Mouse (Mus musculus): ENCODE results near the gene Bcl9. TPM values are rescaled to one million over a fixed set of nuclear protein-coding genes. Genes with fewer than 3 reads are reported as not detected.

Bcl9 gene
- polyA plus RNA-seq, 2 experiments = 47.6 to 54.3 TPM

DNA sequence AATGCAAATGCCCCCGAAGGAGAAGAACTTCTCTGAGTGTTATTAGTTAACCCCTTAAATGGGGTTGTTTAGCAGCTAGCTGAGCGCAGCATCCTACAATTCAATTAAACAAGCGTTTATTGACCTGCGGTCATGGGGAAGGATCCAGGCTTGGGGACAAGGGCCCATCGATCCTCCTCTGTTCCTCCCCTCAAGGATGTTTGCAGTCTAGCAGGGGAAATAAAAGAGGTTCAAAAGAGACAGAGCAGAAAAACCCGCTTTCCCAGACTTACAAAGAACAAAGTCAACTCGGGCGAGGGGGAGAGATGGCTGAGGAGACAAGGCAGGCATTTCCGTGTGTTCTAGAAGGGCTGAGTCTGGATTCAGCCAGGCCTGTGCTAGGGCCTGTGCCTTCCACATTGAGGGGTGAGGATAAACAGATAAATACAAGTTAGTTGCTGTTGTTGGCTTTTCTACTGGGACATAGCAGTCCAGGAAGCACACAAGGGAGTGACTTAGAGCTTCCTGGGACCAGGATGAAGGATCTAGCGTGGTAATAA is 55.0 kb downstream of the Bcl9 start:
- Histone ChIP-seq H3K4me3 (replicated peaks; ENCODE audit: low read length) (no peak overlapping the region), H3K4me1 (ENCODE audit: control insufficient read depth, insufficient read depth, low read length) (peaks cover 9% of the 10 kb centered on the region), H3K27ac (replicated peaks; ENCODE audit: low read depth, low read length) (no peak overlapping the region), H3K36me3 (ENCODE audit: control insufficient read depth, insufficient read depth, low read length) (no peaks in the 10 kb centered on the region), H3K4me2 (replicated peaks; ENCODE audit: low read depth, low read length, severe bottlenecking) (no peak overlapping the region), H3K9me3 (ENCODE audit: control insufficient read depth, low read length) (no peaks in the 10 kb centered on the region), H3K27me3 (ENCODE audit: control insufficient read depth, insufficient read depth, low read length) (no peaks in the 10 kb centered on the region), H3K9ac (ENCODE audit: low read depth, low read length, severe bottlenecking) (no peak overlapping the region)
- WGBS = 43% methylated on average over 10 of the region's 10 CpGs
- TF ChIP-seq POLR2A (IDR thresholded peaks at IDR 0.05; ENCODE audit: borderline replicate concordance, extremely low read depth, insufficient read depth, insufficient read length) = no peak
- DNase-seq (ENCODE audit: low spot score) (no peak), ATAC-seq (ENCODE audit: low FRiP score, low read depth) (no peak)

DNA sequence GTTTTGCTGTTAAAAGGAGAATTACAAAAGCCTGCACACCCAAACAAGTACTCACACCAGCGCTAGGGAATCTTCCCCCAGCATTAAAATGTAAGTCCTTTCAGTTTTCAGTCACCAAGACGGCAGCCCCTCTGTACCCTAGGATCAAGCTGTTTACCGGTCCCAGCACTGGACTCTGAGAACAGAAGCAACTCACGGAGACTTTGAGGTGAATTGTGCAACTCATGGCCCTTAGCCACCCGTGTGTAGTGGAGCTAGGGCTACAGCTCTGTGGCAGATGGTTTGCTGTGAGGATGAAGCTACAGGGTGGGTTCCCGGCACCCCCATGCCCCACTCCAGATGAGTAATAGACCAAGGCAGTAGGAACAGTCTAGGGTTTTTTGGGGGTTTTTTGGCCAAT is 55.9 kb downstream of the Bcl9 start:
- Histone ChIP-seq H3K36me3 (ENCODE audit: control insufficient read depth, insufficient read depth, low read length) (no peaks in the 10 kb centered on the region), H3K27ac (replicated peaks; ENCODE audit: low read depth, low read length) (no peak overlapping the region), H3K4me1 (ENCODE audit: control insufficient read depth, insufficient read depth, low read length) (peaks cover 9% of the 10 kb centered on the region), H3K4me2 (replicated peaks; ENCODE audit: low read depth, low read length, severe bottlenecking) (no peak overlapping the region), H3K4me3 (replicated peaks; ENCODE audit: low read length) (no peak overlapping the region), H3K27me3 (ENCODE audit: control insufficient read depth, insufficient read depth, low read length) (no peaks in the 10 kb centered on the region), H3K9ac (ENCODE audit: low read depth, low read length, severe bottlenecking) (no peak overlapping the region), H3K9me3 (ENCODE audit: control insufficient read depth, low read length) (no peaks in the 10 kb centered on the region)
- 73% methylated on average over 6 of the region's 6 CpGs for WGBS
- DNase-seq (ENCODE audit: low spot score) (no peak), ATAC-seq (ENCODE audit: low FRiP score, low read depth) (no peak)
- TF ChIP-seq POLR2A (IDR thresholded peaks at IDR 0.05; ENCODE audit: borderline replicate concordance, extremely low read depth, insufficient read depth, insufficient read length) = no peak

- no peaks in the 10 kb centered on the region for H3K9me3 ChIP-seq (ENCODE audit: control insufficient read depth, low read length)
These were observed 57.9 kb downstream of the Bcl9 start for GRCm38 (mm10) chr3:97239793-97240192.

DNA sequence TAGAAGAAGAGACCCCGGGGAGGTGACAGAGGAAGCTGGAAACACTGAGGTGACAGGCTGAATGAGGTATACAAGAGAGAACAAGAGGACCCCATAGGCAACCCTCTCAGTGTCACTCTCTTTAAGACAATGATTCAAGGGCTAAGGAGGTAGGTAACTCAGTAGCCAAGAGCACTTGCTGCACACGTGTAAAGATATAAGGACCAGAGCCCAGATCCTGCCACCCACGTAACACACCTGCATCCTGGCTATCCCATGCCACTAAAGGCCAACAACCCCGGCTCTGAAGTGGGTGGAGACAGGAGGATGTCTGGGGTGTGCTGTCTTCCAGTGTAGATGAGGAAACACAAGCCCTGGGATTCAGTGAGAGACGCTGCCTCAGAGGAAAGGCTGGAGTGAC is 58.4 kb downstream of the Bcl9 start:
- no peak for TF ChIP-seq POLR2A (IDR thresholded peaks at IDR 0.05; ENCODE audit: borderline replicate concordance, extremely low read depth, insufficient read depth, insufficient read length)
- H3K4me3 ChIP-seq (replicated peaks; ENCODE audit: low read length) = no peak overlapping the region
- 84% methylated on average over 5 of the region's 5 CpGs for WGBS
- no peak for DNase-seq (ENCODE audit: low spot score)
- peaks cover 8% of the 10 kb centered on the region; the same call in 1 of the 2 replicates for H3K4me1 ChIP-seq (ENCODE audit: control insufficient read depth, insufficient read depth, low read length)
- H3K27ac ChIP-seq (replicated peaks; ENCODE audit: low read depth, low read length) = no peak overlapping the region
- no peak for ATAC-seq (ENCODE audit: low FRiP score, low read depth)
- no peaks in the 10 kb centered on the region for H3K9me3 ChIP-seq (ENCODE audit: control insufficient read depth, low read length)
- H3K4me2 ChIP-seq (replicated peaks; ENCODE audit: low read depth, low read length, severe bottlenecking) = no peak overlapping the region
- no peaks in the 10 kb centered on the region for H3K36me3 ChIP-seq (ENCODE audit: control insufficient read depth, insufficient read depth, low read length)
- no peak overlapping the region for H3K9ac ChIP-seq (ENCODE audit: low read depth, low read length, severe bottlenecking)
- no peaks in the 10 kb centered on the region for H3K27me3 ChIP-seq (ENCODE audit: control insufficient read depth, insufficient read depth, low read length)

More at GRCm38 (mm10) chr3:97239793-97240192, 57.9 kb downstream of the Bcl9 start:
- peaks cover 11% of the 10 kb centered on the region for H3K4me1 ChIP-seq (ENCODE audit: control insufficient read depth, insufficient read depth, low read length)
- no peak overlapping the region for H3K9ac ChIP-seq (ENCODE audit: low read depth, low read length, severe bottlenecking)
- 74% methylated on average over 6 of the region's 6 CpGs for WGBS
- H3K4me3 ChIP-seq (replicated peaks; ENCODE audit: low read length) = no peak overlapping the region
- no peaks in the 10 kb centered on the region for H3K36me3 ChIP-seq (ENCODE audit: control insufficient read depth, insufficient read depth, low read length)
- no peak overlapping the region for H3K27ac ChIP-seq (replicated peaks; ENCODE audit: low read depth, low read length)
- H3K4me2 ChIP-seq (replicated peaks; ENCODE audit: low read depth, low read length, severe bottlenecking) = no peak overlapping the region
- no peak for TF ChIP-seq POLR2A (IDR thresholded peaks at IDR 0.05; ENCODE audit: borderline replicate concordance, extremely low read depth, insufficient read depth, insufficient read length)
- no peak for DNase-seq (ENCODE audit: low spot score)
- no peaks in the 10 kb centered on the region for H3K27me3 ChIP-seq (ENCODE audit: control insufficient read depth, insufficient read depth, low read length)
- no peak for ATAC-seq (ENCODE audit: low FRiP score, low read depth)

- no peak overlapping the region for H3K27ac ChIP-seq (replicated peaks; ENCODE audit: low read depth, low read length)
- H3K27me3 ChIP-seq (ENCODE audit: control insufficient read depth, insufficient read depth, low read length) = no peaks in the 10 kb centered on the region
- WGBS = 79% methylated on average over 2 of the region's 2 CpGs
- TF ChIP-seq POLR2A (IDR thresholded peaks at IDR 0.05; ENCODE audit: borderline replicate concordance, extremely low read depth, insufficient read depth, insufficient read length) = no peak
- H3K4me3 ChIP-seq (replicated peaks; ENCODE audit: low read length) = no peak overlapping the region
- DNase-seq (ENCODE audit: low spot score) (no peak), ATAC-seq (ENCODE audit: low FRiP score, low read depth) (no peak)
- H3K4me2 ChIP-seq (replicated peaks; ENCODE audit: low read depth, low read length, severe bottlenecking) = no peak overlapping the region
- H3K9ac ChIP-seq (ENCODE audit: low read depth, low read length, severe bottlenecking) = no peak overlapping the region
- no peaks in the 10 kb centered on the region for H3K9me3 ChIP-seq (ENCODE audit: control insufficient read depth, low read length)
- no peaks in the 10 kb centered on the region for H3K36me3 ChIP-seq (ENCODE audit: control insufficient read depth, insufficient read depth, low read length)
- H3K4me1 ChIP-seq (ENCODE audit: control insufficient read depth, insufficient read depth, low read length) = peaks cover 8% of the 10 kb centered on the region; the same call in 1 of the 2 replicates
These were observed 59.2 kb downstream of the Bcl9 start for GRCm38 (mm10) chr3:97238521-97238920.

All from limb, embryonic 14.5 days (tissue).